Mouse (Mus musculus) brain, embryonic 14.5 days (tissue): Measurements from ENCODE around the gene D11Wsu47e.

ENCODE experiments used
- CTCF ChIP-seq: fragments of 200-500 bp; IDR thresholded peaks from 2 replicates; pipeline ENCODE4 v1.5.1; 2012; ENCODE audit warnings: inconsistent platforms, mild to moderate bottlenecking, moderate library complexity, borderline replicate concordance; ENCODE audit not compliant: insufficient read depth, insufficient read length; ENCODE audit errors: extremely low read depth
- POLR2A ChIP-seq: fragments of 200-500 bp; IDR thresholded peaks from 2 replicates; pipeline ENCODE4 v1.6.1; 2012; ENCODE audit warnings: mild to moderate bottlenecking, inconsistent platforms, borderline replicate concordance; ENCODE audit not compliant: poor library complexity, insufficient read depth, insufficient read length, severe bottlenecking; ENCODE audit errors: extremely low read depth

DNA sequence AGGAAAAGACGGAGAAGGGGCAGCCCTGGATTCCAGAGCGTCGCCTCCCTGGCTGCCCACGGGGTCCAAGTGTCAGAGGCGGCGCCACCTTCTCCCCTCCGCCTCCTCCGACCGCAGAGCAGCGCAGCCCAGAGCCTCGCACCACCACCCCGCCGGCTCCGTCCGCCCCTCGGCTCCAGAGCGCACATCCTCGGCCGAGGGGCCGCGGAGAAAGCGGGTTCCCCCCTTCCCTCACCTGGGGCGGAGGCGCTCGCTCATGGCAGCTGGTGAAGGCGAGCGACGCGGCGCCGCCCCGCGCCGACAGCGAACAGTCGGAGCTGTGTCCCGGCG is 620 bp upstream of the D11Wsu47e start:
- TF ChIP-seq CTCF (no peak), POLR2A (no peak)
